Mouse (Mus musculus) kidney, adult 8-10 months (tissue): ENCODE measurements around the gene Anpep.

ENCODE experiments used
- DNase-seq, 2 experiments: peaks; one replicate each; pipeline ENCODE4 v3.0.0; 2022

Gene Anpep

DNA sequence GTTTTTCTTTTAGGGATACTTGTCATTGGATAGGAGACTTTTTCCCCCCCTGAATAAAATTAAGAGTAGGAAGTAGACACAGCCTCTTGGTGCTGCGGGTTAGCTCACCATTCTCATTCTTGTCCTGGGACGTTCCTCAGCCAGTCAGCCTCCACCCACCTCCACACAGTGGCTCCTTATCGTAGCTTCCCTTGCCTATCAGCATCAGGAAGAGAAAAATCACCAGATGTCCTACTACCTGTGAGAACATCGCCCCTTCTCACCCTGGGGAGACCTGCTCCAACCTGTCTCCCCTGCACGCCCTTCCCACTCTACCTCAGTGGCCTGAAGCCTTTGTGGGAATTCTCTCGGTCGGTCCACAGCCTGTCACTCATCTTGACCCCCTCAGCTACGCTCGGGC, at the start of gene Anpep:
TSS of gene Anpep (minus strand) at position 249 of the 400 bp plus-strand sequence.
- no peak for DNase-seq

GRCm38 (mm10) chr7:79907356-79907755, 46.5 kb upstream of the Anpep start:
- no peak for DNase-seq

GRCm38 (mm10) chr7:79906914-79907313, 46.1 kb upstream of the Anpep start:
- DNase-seq = no peak

DNA sequence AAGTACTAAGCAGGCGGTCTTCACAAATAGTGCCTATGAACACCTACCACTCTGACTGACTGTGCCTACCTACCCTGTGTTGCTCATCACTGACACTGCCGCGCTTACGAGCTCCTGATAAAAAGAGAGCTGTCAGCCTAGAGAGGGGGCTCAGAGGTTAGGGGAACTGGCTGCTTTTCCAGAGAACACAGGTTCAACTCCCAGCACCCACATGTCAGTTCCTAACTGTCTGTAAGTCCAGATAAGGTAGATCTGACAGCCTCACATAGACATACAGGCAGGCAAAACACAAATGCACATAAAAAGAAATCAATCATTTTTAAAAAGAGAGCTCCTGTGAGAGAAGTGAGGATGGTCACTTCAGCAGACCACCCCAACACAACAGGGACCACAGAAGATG, 44.3 kb upstream of the Anpep start:
- DNase-seq = no peak

DNA sequence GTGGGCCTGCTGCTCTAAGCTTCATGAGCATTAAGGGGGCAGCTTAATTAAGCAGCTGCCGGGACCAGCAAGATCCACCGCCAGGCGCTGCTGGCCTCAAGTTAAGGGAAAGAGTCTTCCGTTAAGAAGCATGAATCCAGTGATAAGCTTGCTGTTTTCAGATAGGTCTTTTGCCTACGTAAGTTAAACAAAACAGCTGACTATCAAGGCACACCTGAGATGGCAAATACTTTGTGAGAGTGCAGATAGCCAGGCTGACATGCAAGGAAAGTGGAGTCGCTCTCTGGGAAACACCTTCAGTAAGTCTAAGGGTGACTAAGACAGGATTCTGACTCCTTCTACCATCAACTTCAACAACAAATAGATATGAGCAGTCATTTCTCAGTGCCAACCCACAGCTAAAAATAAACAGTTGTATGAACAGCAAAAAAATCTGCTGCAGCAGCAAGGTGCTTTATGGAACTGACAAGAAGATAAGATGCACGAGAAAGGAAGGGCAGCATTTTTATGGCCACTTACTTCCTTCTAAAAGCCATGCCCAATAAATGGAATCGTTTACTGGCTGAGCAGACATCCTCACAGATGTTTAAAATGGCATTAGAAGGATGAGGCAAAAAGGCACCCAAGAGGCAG, 42.4 kb upstream of the Anpep start:
- DNase-seq = no peak

- DNase-seq = no peak
Measured at GRCm38 (mm10) chr7:79900753-79901152, 39.9 kb upstream of the Anpep start.

DNA sequence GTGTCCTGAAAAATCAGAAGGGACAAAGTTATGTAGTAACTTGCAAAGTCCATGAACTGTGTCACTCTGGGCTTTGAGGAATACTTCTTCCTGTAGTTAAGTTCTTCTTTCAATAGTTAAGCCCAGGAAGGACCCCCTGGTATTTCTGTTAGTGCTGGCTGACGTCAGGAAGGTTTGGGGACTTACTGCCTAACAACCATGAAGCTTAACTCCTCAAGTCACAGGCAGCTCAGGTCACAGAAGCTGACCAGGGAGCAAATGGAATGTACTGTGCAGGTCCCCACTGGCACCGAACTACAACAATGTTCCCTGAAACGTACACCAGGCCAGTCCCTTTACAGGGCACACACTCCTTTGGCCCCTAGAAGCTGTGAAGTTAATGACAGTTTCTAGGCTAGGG, 34.4 kb upstream of the Anpep start:
- DNase-seq = peak in 1 of 2 experiments; percentile 23

DNA sequence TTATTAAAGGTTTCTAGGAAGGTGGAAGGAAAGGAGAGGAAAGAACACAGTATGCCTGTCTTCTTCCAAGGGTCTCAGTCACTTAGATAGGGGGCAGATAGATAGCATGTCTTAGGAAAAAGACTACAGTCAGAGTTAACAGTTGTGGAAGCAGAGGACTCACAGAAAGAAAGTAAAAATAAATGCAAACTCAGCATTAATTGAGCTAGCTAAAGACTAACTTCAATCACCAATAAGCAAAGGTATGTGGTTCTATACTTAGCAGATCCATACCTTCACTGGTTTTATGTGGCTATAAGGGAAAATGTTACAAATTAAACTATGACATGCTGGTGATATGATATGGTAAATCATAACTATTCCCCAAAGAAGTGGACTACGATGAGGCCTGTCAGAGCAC, 33.9 kb upstream of the Anpep start:
- no peak for DNase-seq

DNA sequence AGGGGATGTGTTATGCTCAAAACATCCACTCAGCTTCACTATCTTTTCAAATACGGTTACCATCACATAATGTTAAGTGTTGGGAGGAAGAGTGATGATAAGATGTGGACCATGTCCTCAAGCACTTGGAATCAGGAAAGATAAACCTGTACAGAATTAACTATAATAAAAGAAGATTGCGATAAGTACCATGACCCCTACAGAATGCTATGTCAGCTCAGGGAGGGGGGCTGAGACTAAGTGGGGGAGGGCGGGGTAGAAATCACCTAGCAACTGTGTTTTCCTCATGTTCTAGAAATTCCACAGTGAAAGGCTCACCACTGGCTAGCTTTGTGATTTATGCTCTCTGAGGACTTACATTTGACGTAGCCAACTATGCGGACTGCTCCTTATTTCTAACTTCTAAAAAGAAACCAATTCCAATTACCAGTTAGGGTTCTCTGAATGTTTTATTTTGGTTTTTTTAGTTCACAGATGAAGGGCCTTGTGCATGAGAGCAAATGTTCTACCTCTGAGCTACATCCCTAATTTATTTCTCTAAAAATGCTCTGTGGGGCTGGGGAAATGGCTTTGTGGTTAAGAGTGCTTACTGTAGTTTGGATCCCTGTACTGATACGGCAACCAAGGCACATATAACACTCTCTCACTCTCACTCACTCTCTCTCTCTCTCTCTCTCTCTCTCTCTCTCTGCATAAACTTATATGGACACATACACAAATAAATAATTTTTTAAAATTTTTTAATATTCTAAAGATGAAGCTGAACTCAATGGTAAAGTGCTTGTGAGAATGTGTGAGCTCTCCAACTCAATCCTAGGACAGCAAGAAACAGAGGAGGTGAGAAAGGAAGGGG, 31.9 kb upstream of the Anpep start:
- DNase-seq = no peak

DNA sequence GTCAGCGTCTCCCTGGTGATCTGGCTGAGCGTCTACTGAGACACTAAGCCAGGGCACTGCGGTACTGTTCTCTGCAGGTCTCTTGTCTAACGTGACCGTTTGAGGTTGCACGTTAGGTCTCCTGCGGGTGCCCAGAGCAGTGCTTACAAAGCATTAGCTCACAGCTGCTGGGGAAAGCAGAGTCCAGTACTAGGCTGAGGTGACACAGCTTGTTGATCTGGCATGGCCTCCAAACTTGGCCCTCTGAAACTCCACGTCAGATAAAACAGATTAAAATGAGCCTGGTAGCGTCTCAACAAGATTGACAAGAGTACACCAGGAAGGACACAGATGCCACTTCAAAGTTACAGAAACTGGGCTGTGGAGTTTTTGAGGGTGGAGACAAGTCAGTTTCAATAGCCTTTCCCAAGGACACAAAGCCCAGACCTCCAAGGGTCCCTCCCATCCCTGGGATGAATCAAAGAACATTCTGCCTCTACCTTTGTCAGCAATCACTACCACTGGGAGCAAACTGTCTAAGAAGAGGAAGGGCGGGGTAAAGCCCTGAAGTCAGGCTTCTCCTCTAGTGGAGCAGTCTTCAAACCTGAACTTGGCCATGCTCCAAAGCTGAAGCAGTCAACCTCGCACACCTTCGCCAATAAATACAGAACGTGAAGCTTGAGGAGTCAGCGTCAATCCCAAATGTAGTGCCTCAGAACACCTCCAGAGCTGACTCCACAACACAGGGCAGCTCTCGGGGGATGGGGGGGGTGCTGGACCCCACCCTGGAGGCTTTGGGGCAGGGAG, 29.8 kb upstream of the Anpep start:
- DNase-seq = peak; percentile 56 to 59

DNA sequence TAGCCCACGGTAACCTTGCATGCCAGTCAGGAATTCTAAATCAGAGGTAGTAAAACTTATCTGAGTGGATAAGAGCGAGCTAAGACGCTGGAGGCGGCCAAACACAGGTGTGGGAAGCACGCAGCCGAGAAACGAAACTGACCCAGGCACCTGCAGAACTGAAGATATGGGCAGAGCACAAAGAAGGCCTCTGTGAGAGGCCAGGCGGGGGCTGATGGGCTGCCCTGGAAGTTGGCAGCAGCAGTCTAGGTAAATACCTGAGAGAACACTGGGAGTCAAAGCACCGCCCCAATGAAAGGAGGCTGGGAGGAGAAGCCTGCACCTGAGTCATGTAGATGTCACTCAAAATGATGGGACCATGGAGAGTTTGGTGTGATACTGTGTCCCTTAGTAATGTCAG, 27.7 kb upstream of the Anpep start:
- no peak for DNase-seq

DNA sequence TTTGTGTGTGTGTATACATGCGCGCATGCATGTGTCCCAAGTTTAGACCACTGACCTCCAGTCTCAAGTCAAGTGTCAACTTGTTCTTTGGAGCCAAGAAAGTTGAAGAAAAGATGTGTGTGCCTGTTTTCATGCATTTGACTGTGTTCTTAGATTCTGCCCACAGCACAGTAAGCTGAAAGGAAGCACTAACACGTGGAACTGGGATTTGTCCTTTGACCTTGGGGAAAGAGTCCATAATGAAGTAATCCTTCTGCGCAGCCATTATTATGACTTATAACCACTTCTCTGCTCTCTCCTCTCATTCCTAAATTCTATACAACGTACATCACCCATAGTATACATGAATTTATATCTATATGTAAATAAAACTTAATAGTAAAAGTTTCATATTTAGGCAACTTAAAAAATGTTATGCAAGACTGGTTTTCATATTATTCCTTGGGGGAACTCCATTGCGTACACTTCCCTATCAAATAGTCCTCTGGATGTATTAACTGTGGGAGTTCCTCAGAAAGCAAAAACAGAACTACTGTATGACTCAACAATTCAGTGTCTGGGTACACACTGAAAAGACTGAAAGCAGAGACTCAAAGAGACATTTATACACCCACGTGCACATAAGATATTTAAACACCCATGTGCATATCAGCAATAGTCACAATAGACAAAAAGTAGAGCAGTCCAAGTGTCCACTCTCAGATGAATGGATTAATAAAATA, 22.9 kb upstream of the Anpep start:
- peak; percentile 38 to 45 for DNase-seq

- DNase-seq = no peak
Measured at GRCm38 (mm10) chr7:79881901-79882300, 21.0 kb upstream of the Anpep start.

GRCm38 (mm10) chr7:79880998-79881397, 20.1 kb upstream of the Anpep start:
- DNase-seq = no peak

GRCm38 (mm10) chr7:79880033-79880432, 19.2 kb upstream of the Anpep start:
- DNase-seq = no peak

GRCm38 (mm10) chr7:79878455-79879025, 17.7 kb upstream of the Anpep start:
- no peak for DNase-seq

DNA sequence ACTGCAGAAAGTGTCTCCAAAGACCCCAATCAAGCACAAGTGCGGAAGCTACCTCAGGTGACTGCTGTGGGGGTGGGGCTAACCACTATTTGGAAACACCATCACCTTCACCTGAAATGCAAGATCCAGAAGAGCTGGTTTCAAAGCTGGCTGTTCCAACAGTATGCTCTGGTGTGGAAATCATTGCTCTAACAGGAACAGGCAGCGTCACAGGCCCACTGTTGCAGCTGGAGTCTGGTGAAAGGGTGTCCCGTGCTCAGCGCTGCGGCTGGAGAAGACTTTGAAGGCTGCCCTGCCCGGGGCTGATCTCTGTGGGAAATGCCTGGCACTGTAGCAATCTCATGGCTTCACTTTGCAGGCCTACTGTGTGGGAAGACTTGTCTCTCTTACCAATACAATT, 12.5 kb upstream of the Anpep start:
- no peak for DNase-seq

DNA sequence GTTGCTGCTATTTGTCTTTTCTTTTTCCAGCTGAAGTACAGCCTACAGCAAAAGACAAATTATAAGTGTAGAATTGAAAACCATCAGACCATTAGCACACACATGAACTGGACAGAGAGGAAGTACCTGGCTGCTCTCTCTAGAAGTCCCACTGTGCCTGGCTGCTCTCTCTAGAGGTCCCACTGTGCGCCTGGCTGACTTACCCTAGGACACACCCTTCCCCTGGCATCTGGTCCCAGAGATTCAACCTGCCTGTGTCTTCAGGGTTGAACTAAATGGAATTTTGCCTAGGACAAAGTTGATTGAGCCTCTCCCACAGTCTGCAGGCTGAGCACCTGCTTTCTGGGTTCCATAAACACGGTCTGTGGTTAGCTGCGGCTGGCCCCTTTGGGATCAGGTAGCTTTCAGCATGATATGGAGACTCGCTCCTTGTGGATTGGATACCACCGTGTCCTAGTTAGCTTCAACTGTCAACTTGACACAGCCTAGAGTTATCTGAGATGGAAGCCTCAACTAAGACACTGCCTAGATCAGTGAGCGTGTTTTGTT, 11.0 kb upstream of the Anpep start:
- no peak for DNase-seq

DNA sequence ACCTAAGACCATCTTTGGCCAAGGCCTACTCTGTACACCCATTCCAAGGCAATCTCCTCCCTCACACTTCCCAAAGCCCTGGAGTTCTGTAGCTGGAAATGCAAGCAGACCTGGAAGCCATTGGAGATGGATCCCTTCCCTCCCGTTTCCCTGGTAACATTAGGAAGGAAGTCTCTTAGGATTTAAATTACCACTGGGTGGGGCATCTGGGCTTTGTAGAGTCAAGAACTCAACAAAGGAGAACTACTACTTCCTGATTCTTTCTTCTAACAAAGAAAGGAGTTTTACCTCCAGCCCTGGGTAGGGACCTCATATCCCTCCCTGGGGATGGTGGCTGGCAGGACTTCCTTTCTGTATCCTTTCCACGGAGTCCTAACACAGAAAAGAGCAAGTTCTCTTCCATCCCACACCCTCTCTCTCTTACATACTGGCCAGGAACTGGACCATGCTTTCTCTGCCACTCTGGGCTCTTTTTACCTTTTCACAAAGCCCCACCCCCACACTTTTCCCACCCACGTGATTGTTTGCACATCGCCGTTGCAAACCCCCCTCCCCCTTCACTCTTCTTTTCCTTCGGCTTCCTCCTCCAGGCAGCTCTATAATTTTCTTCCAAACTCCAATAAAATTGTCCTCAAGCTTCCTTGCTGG, 8.3 kb upstream of the Anpep start:
- DNase-seq = no peak

- DNase-seq = peak in 1 of 2 experiments; percentile 39
Measured at GRCm38 (mm10) chr7:79868475-79868874, 7.6 kb upstream of the Anpep start.

GRCm38 (mm10) chr7:79867861-79868260, 7.0 kb upstream of the Anpep start:
- no peak for DNase-seq
